Mouse (Mus musculus) adrenal gland, postnatal 0 days (tissue): ENCODE results near the gene Ctnna3. TPM values are rescaled to one million over a fixed set of nuclear protein-coding genes. Genes with fewer than 3 reads are reported as not detected.

Experiments used
- polyA plus RNA-seq: library from polyadenylated mRNA; unstranded; fragments of >200 nt; fragmentation: Nextera tagmentation; extraction: Ambion mirVana; gene quantifications from 2 replicates; pipeline ENCODE4 v1.2.1, GENCODE M21; 2015

Gene Ctnna3
- polyA plus RNA-seq: 0.22 and 0.32 TPM in 2 replicates

GRCm38 (mm10) chr10:63429785-63430305, at the start of gene Ctnna3:
Gene Ctnna3, plus strand, starts transcription at chr10:63430098.

GRCm38 (mm10) chr10:63381498-63382280, 48.2 kb upstream of the Ctnna3 start, which contains the start of gene Sirt1:
Gene Sirt1, minus strand, starts transcription at chr10:63381704.

GRCm38 (mm10) chr10:63382372-63383279, 47.3 kb upstream of the Ctnna3 start, which contains the start of gene Dnajc12:
Gene Dnajc12, plus strand, starts transcription at chr10:63382443.

GRCm38 (mm10) chr10:63421739-63422735, 7.9 kb upstream of the Ctnna3 start, which contains the start of gene Gm7075:
Gene Gm7075, minus strand, starts transcription at chr10:63421789.

GRCm38 (mm10) chr10:63927334-63927733, 497.4 kb downstream of the Ctnna3 start, which contains the start of gene Gm10118:
Gene Gm10118, minus strand, starts transcription at chr10:63927434.

GRCm38 (mm10) chr10:64089680-64090460, 660.0 kb downstream of the Ctnna3 start, which contains the start of gene Lrrtm3:
Gene Lrrtm3, minus strand, starts transcription at chr10:64090277.

Other genes starting within 250 kb of the Ctnna3 start
- gene Mypn, start 226.1 kb upstream of the Ctnna3 start, polyA plus RNA-seq: 0.18 TPM in 1 of 2 replicates, not detected in the other
- 36.2 and 57.1 TPM in 2 replicates for gene Herc4, start 186.3 kb upstream of the Ctnna3 start, polyA plus RNA-seq
- gene Sirt1, start 48.4 kb upstream of the Ctnna3 start, polyA plus RNA-seq: 5.1 and 5.5 TPM in 2 replicates
- gene Dnajc12, start 47.7 kb upstream of the Ctnna3 start, polyA plus RNA-seq: 49.2 and 53.5 TPM in 2 replicates
- gene Gm7075, start 8.3 kb upstream of the Ctnna3 start, polyA plus RNA-seq: not detected in 2 replicates